Mouse (Mus musculus) midbrain, embryonic 10.5 days (tissue): ENCODE data around the gene Rtp3. TPM values are rescaled to one million over a fixed set of nuclear protein-coding genes. Genes with fewer than 3 reads are reported as not detected.

Experiments
- DNase-seq: peaks from one replicate; pipeline ENCODE4 v3.0.0-alpha.2; 2017; ENCODE audit warnings: low spot score
- H3K27ac ChIP-seq: fragments of 300-500 bp; sonication (generic); replicated peaks from 2 replicates; pipeline ENCODE4 v1.5.1; 2016; ENCODE audit warnings: mild to moderate bottlenecking
- H3K27me3 ChIP-seq: fragments of 300-500 bp; sonication (generic); 2 replicates; pipeline ENCODE4 v1.6.1; 2016; ENCODE audit warnings: low read depth, mild to moderate bottlenecking; ENCODE audit not compliant: poor library complexity, severe bottlenecking
- H3K36me3 ChIP-seq: fragments of 300-500 bp; sonication (generic); 2 replicates; pipeline ENCODE4 v1.6.1; 2016; ENCODE audit warnings: mild to moderate bottlenecking, moderate library complexity
- H3K4me1 ChIP-seq: fragments of 300-500 bp; sonication (generic); 2 replicates; pipeline ENCODE4 v1.6.1; 2016
- H3K4me3 ChIP-seq: fragments of 300-500 bp; sonication (generic); 2 replicates; pipeline ENCODE4 v1.5.1; 2016; ENCODE audit warnings: mild to moderate bottlenecking, moderate library complexity
- H3K9me3 ChIP-seq: fragments of 300-500 bp; sonication (generic); replicated peaks from 2 replicates; pipeline ENCODE4 v1.6.1; 2016; ENCODE audit warnings: mild to moderate bottlenecking
- WGBS: fragments of 180-500 bp; shearing (Covaris S2); methylation state at CpG from one replicate; pipeline ENCODE4 v1.1.7; 2016; 5-methylcytosine and 5-hydroxymethylcytosine counted together
- polyA plus RNA-seq: library from polyadenylated mRNA; unstranded; fragments of >200 nt; fragmentation: Nextera tagmentation; extraction: Ambion mirVana; gene quantifications from 2 replicates; pipeline ENCODE4 v1.2.1, GENCODE M21; 2016

Rtp3 gene
- polyA plus RNA-seq, 1 experiment from 2014 or later = not detected

DNA sequence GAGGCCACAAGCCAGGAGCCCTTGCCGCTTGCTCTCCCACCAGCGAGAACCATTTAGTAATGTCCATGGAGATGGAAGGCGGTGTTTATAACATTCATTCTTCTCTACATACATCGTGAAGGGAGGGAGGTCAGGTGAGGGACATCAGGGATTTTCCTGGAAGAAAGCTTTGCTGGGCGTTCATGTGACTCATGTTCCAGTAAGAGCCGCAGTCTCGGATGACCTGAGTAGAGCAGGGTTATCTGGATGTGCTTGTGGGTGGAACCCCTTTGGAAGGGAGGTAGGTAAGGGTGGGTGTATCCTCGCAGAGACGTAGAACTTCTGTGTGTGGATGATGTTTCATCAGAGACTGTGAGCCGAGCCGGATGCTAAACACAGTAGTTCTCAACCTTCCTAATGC is 39.0 kb downstream of the Rtp3 start, which contains the start of gene Lrrc2:
Lrrc2 (plus strand) TSS at position 149 of the 400 bp plus-strand sequence.
- Histone ChIP-seq H3K9me3 (no peaks in the 10 kb centered on the region), H3K27me3 (peaks cover 91% of the 10 kb centered on the region), H3K4me1 (peaks cover 46% of the 10 kb centered on the region), H3K4me3 (no peak within 1 kb of the TSS), H3K36me3 (no peaks in the 10 kb centered on the region), H3K27ac (no peak within 1 kb of the TSS)
- WGBS = 90% methylated on average over 11 of the region's 11 CpGs
- DNase-seq = no peak

DNA sequence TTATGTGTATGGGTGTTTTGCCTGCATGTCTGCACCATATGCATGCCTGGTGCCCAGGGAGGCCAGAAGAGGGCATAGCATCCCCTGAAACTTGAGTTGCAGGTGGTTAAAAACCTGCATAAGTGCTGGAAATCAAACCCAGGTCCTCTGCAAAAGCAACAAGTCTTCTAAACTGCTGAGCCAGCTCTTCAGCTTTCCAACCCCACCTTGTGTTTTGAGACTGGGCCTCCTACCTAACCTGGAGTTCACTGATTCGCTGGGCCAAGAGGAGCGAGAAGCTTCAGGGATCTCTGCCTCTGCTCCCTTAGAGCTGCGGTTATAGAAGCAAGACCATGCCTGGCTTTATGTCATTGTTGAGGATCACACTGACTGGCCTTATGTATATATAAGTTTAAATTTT is 40.3 kb downstream of the Rtp3 start:
- no peak for DNase-seq
- peaks cover 52% of the 10 kb centered on the region for H3K4me1 ChIP-seq
- no peak overlapping the region for H3K27ac ChIP-seq
- H3K4me3 ChIP-seq = no peak overlapping the region
- H3K9me3 ChIP-seq = no peaks in the 10 kb centered on the region
- H3K36me3 ChIP-seq = no peaks in the 10 kb centered on the region
- WGBS = 86% methylated on average over 3 of the region's 3 CpGs
- H3K27me3 ChIP-seq = peaks cover 92% of the 10 kb centered on the region

DNA sequence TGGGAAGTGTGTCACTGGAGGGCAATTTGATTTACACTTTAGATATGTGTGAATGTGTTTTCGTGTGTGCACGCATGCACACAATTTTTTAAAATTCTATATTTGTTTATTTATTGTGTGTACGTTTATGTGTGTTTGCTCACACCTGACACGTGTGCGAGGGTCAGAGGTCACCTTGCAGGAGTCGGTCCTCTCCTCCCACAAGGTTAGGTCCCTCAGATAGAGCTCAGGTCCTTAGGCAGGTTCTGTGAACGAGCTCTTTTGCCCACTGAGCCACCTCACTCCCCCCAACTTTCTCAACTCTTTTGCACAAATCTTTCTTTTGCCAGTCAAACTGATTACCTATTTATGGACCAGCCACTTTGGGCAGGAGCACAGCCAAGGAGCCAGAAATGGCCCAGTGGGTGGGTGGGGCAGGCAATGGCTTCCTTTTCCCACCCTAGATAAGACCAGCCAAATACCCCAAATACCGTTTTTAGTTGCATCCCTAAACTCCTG is 41.5 kb downstream of the Rtp3 start:
- Histone ChIP-seq H3K9me3 (no peaks in the 10 kb centered on the region), H3K4me1 (peaks cover 40% of the 10 kb centered on the region), H3K27me3 (peaks cover 96% of the 10 kb centered on the region), H3K4me3 (no peak overlapping the region), H3K27ac (no peak overlapping the region), H3K36me3 (no peaks in the 10 kb centered on the region)
- 66% methylated on average over 8 of the region's 8 CpGs for WGBS
- no peak for DNase-seq

DNA sequence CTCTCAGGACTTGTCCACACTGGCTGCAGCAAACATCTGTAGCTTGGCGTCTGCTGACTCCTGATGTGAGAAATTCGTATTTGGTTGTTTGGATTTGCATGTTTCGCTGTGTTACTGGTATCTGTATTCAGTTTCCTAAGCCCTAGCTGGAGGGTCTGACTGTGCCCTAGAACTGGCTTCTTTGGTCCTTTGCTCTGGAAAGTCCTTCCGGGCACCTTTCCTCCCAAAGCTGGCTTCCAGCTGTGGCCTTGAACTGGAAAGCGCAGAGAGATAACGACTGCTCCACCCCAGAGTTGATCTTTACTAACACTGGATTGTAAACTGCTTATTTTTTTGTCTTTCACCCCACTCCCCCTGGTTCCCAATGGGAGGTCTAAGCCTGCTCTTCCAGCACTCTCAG is 42.5 kb downstream of the Rtp3 start:
- Histone ChIP-seq H3K36me3 (no peaks in the 10 kb centered on the region), H3K27me3 (peaks cover 97% of the 10 kb centered on the region), H3K27ac (no peak overlapping the region), H3K9me3 (no peaks in the 10 kb centered on the region), H3K4me1 (peaks cover 34% of the 10 kb centered on the region), H3K4me3 (no peak overlapping the region)
- WGBS = 13% methylated on average over 6 of the region's 6 CpGs
- DNase-seq = no peak

- H3K4me1 ChIP-seq = peaks cover 34% of the 10 kb centered on the region
- H3K27me3 ChIP-seq = peaks cover 97% of the 10 kb centered on the region
- peak overlapping the region; percentile 35 for H3K4me3 ChIP-seq
- H3K9me3 ChIP-seq = no peaks in the 10 kb centered on the region
- peak overlapping the region; percentile 61; the same call in 1 of the 2 replicates for H3K27ac ChIP-seq
- DNase-seq = peak; percentile 50
- H3K36me3 ChIP-seq = no peaks in the 10 kb centered on the region
- 0% methylated on average over 6 of the region's 6 CpGs for WGBS
Measured at GRCm38 (mm10) chr9:110947261-110947661, 43.1 kb downstream of the Rtp3 start.

DNA sequence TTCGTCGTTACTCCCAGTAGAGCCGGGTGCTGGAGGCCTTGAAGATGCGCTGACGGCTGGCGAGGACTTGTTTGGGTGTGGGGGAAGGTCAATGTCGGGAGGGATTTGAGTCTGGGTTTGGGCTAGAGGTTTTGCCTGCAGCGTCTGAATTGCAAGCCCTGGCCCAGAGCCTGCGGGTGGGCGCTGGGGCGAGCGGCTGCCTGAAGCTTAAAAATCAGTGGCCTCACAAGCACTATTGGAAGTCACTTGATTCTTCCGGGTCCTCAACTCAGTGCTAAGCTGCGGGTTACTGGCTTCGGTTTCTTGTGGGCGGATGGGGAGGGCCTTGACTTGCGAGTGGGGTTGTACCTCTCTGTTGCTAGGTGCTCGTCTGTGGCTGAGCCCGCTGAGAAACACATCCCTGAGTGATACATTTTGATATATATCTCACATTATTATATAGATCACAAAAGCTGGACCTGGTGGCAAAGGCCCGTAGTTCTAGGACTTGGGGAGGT is 43.8 kb downstream of the Rtp3 start:
- 2% methylated on average over 20 of the region's 20 CpGs for whole genome bisulfite sequencing
- peaks cover 34% of the 10 kb centered on the region for H3K4me1 ChIP-seq

DNA sequence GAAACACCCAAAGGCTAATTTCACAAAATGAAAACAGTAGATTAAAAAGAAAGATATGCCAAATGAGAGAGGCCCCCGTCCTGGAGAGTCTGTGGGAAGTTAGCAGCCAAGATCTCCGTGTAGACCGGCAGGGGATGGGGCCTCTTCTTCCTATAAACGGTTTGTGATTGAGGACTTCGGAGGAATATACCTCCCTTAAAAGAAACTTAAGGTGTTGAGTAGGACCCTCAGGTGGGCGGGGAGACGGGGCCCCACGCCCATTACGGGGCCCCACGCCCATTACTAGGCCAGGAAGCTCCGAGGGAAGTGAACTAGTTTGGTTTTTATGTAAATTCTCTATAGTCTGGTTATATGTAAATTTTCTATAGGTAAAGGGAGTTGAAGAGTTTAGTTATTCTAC is 44.5 kb downstream of the Rtp3 start, which contains the start of gene Tdgf1:
Tdgf1 (minus strand) TSS at position 233 of the 400 bp plus-strand sequence.
- H3K9me3 ChIP-seq = no peaks in the 10 kb centered on the region
- H3K4me1 ChIP-seq = peaks cover 34% of the 10 kb centered on the region
- peak within 1 kb of the TSS; percentile 35 for H3K4me3 ChIP-seq
- H3K36me3 ChIP-seq = no peaks in the 10 kb centered on the region
- peak within 1 kb of the TSS; percentile 61 for H3K27ac ChIP-seq
- DNase-seq = no peak
- H3K27me3 ChIP-seq = peaks cover 97% of the 10 kb centered on the region
- WGBS = 10% methylated on average over 11 of the region's 11 CpGs

More for the DNA sequence above, 43.8 kb downstream of the Rtp3 start:
- peak; percentile 57 for DNase-seq
- H3K27ac ChIP-seq = peak overlapping the region; percentile 61
- H3K4me3 ChIP-seq = peak overlapping the region; percentile 35
- no peaks in the 10 kb centered on the region for H3K36me3 ChIP-seq
- peaks cover 97% of the 10 kb centered on the region for H3K27me3 ChIP-seq
- H3K9me3 ChIP-seq = no peaks in the 10 kb centered on the region

DNA sequence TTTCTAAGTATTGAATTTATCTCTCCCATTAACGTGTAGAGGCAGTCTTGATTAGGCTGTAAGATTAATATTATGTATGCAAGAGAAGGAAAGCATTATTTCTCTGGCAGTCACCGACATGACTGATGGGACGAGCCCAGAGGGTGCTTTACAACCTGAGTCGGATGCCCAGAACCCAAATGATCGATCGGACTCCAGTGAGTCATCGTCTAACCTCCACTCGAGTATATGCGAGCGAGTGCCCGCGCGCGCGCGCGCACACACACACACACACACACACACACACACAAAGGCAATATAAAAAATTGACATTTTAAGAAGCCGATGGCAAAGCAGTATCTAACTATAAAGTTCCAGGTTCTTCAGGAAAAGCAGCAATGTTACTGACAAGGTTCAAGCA is 45.0 kb downstream of the Rtp3 start:
- Histone ChIP-seq H3K36me3 (no peaks in the 10 kb centered on the region), H3K4me1 (peaks cover 34% of the 10 kb centered on the region), H3K27me3 (peaks cover 99% of the 10 kb centered on the region), H3K4me3 (no peak overlapping the region), H3K27ac (no peak overlapping the region), H3K9me3 (no peaks in the 10 kb centered on the region)
- DNase-seq = no peak
- WGBS = 19% methylated on average over 18 of the region's 18 CpGs

DNA sequence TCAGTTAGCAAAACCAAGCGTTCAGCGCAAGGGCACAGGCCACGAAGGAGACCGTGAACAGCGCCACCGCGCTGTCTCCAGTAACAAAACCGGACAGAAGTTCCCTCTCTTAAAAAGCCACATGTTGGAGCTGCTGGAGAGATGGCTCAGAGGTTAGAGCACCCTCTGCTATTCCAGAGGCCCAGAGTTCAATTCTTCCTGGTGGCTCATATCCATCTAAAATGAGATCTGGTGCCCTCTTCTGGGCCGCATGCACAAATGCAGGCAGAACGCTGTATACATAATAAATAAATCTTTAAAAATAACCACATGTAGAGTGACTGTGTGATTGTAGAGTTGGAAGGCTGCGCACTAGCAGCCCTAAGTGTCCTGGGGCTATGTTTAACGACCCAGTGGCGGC is 46.1 kb downstream of the Rtp3 start:
- 33% methylated on average over 13 of the region's 13 CpGs for WGBS
- H3K36me3 ChIP-seq = no peaks in the 10 kb centered on the region
- H3K9me3 ChIP-seq = no peaks in the 10 kb centered on the region
- H3K4me1 ChIP-seq = peaks cover 33% of the 10 kb centered on the region
- no peak overlapping the region for H3K27ac ChIP-seq
- DNase-seq = no peak
- H3K4me3 ChIP-seq = no peak overlapping the region
- H3K27me3 ChIP-seq = peaks cover 89% of the 10 kb centered on the region

DNA sequence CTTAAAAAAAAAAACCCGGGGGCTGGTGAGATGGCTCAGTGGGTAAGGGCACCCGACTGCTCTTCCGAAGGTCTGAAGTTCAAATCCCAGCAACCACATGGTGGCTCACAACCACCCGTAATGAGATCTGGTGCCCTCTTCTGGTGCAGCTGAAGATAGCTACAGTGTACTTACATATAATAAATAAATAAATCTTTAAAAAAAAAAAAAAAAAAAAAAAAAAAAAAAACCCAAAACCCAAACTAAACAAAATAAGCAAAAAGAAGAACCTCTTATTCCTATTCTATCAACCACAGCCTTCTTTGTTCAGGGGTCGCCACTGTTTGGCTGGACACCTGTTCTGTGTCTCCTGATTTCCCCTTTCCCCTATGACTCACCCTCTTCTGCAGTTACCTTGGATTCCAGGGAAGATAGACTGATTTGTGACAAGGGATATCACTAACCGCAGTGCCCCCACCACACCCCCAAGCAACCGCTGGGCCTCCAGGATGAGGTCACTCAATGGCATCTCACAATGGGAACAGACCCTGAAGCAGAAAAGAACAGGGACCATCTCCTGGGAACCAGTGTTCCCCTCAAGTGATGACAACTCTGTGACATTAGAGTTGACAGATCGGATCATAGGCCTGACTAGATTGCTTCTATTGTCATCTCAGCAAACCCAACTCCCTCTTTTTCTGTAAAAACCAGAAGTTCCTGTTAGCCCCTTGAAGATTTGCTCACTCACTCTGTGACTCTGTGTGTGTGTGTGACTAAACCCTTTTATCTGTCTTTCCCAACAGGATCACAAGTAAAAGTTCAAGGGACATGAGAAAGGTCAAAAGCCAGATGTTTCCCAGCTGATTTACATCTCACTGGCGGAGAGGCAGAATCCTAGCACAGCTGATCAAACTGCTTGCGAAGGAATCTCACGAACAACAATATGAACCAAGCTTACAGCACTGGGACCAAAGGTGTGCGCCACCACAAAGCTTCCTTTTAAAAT is 52.6 kb downstream of the Rtp3 start:
- peak; percentile 33 for DNase-seq
- Histone ChIP-seq H3K36me3 (no peaks in the 10 kb centered on the region), H3K4me1 (peaks cover 15% of the 10 kb centered on the region), H3K27me3 (peaks cover 24% of the 10 kb centered on the region), H3K4me3 (no peak overlapping the region), H3K9me3 (no peaks in the 10 kb centered on the region), H3K27ac (no peak overlapping the region)
- WGBS = 60% methylated on average over 12 of the region's 12 CpGs

DNA sequence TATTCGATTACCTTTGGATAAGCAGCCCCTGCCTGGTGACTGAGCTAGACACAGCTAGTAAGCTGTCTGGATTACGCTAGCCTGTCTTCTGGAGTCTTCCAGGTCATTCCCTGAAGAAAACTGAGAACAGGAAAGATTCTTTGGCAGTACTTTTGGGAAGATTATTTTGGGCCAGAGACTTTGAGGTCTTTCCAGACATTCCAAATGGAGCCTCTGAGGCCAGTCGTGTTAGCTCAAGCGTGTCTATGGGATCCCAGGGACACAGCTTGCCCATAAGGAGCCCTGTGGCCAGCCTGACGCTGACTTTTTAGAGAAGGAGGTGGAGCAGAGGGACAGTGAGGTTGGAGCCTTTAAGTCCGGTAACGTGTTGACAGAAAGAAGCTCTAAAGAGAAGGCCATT is 54.4 kb downstream of the Rtp3 start:
- Histone ChIP-seq H3K27me3 (peaks cover 6% of the 10 kb centered on the region), H3K27ac (no peak overlapping the region), H3K36me3 (no peaks in the 10 kb centered on the region), H3K9me3 (no peaks in the 10 kb centered on the region), H3K4me3 (no peak overlapping the region), H3K4me1 (peaks cover 19% of the 10 kb centered on the region)
- no peak for DNase-seq
- WGBS = 87% methylated on average over 7 of the region's 7 CpGs
